In the genomic region with DNA sequence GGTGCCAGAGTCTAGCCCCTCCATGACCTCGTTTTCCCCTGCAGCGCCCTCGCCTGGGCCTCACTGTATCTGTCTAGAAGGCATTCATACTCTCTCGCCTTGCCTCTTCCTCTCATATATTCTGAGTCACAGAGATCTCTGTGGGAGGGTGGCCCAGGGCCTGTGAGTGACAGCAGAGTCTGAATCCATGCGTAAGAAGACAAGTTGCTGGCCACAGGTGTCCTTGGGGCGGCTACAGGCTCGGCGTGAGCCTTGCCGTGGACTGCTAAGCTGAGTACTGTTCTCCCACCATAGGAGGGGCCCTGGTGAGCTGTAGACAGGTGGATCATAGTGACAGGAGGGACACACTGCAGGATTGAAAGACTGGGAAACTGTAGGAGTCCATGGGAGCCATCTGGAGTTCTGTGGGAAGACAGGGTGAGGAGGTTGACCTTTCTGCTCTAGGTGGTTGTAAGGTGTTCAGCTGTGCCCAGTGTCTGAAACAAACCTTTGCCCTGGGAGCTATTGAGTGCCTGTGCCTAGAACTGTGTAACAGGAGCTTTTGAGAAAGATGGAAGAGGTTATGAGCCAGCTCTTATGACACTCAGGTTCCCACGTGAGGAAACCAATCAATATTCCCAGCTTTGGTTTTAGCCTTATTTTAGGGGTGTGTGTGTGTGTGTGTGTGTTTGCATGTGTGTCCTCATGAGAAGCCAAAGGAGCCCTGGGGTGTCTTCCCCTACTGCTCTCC, we compare ENCODE assay signal across 21 mouse cellular contexts. TPM values are rescaled to one million over a fixed set of nuclear protein-coding genes. Genes with fewer than 3 reads are reported as not detected.
A peak's percentile ranks its signal among the peaks of the same experiment; 100 is the strongest.
DNase-seq lines count a peak whose midpoint lies in the region; TF ChIP-seq lines count a peak whose summit lies in the region.
"Had no signal": no experiment of that assay in that cellular context is flagged by ENCODE, and none has a peak within 500 bp of the region (broad histone marks: within the 10 kb centered on the region; RNA-seq: fewer than 3 reads in every experiment).

No protein-coding gene starts in this region.

- 91% methylated on average over 10 of the region's 10 CpGs for WGBS in limb, embryonic 10.5 days

- no peak for TF ChIP-seq CTCF in gastrocnemius, adult 2 months (IDR thresholded peaks at IDR 0.05)
- no peak for TF ChIP-seq CTCF in left cerebral cortex, adult 2 months (IDR thresholded peaks at IDR 0.05)

- peak; percentile 67 for DNase-seq in cerebellum, adult 11-12 months
- DNase-seq in cerebellum, adult 8-10 months, result no peak
- no peak for DNase-seq in gastrocnemius, adult 2 months
- DNase-seq in gastrocnemius, postnatal 10 days, result no peak
- DNase-seq in limb, embryonic 10.5 days (ENCODE audit: low spot score), result no peak
- DNase-seq in left cerebral cortex, adult 2 months (ENCODE audit: extremely low spot score in 1 of 2, low spot score in 2 of 2), result no peak
- DNase-seq: B cell, adult 2 months; heart, postnatal 10 days; kidney, postnatal 14 days; liver; lung, postnatal 36 days; right cerebral cortex, postnatal 25 days had no signal

- peaks cover 64% of the 10 kb centered on the region for H3K4me1 ChIP-seq in limb, embryonic 10.5 days
- H3K4me1 ChIP-seq: forebrain, embryonic 15.5 days; liver, embryonic 15.5 days; lung, embryonic 15.5 days; stomach, embryonic 15.5 days had no signal

- no peaks in the 10 kb centered on the region for H3K27me3 ChIP-seq in limb, embryonic 10.5 days (ENCODE audit: low read depth, poor library complexity, severe bottlenecking)
- H3K27me3 ChIP-seq: embryonic facial prominence, embryonic 12.5 days; forebrain, embryonic 15.5 days; heart, embryonic 13.5 days; liver, embryonic 15.5 days; lung, embryonic 15.5 days; stomach, embryonic 15.5 days had no signal

- peak overlapping the region; percentile 80 for H3K27ac ChIP-seq in gastrocnemius, adult 2 months
- H3K27ac ChIP-seq in limb, embryonic 10.5 days, result peak overlapping the region; percentile 28; the same call in 1 of the 2 replicates
- H3K27ac ChIP-seq in left cerebral cortex, adult 2 months, result no peak overlapping the region
- H3K27ac ChIP-seq: embryonic facial prominence, embryonic 12.5 days; forebrain, embryonic 10.5 days; forebrain, embryonic 15.5 days; heart, embryonic 13.5 days; hindbrain, embryonic 14.5 days; liver, embryonic 15.5 days; lung, embryonic 15.5 days; stomach, embryonic 15.5 days had no signal

- no peaks in the 10 kb centered on the region for H3K9me3 ChIP-seq in limb, embryonic 10.5 days (replicated peaks)
- H3K9me3 ChIP-seq: embryonic facial prominence, embryonic 12.5 days; forebrain, embryonic 10.5 days; forebrain, embryonic 15.5 days; heart, embryonic 13.5 days; liver, embryonic 15.5 days; lung, embryonic 15.5 days; stomach, embryonic 15.5 days had no signal

- H3K4me3 ChIP-seq in gastrocnemius, adult 2 months, result no peak overlapping the region
- no peak overlapping the region for H3K4me3 ChIP-seq in limb, embryonic 10.5 days
- no peak overlapping the region for H3K4me3 ChIP-seq in left cerebral cortex, adult 2 months
- H3K4me3 ChIP-seq: embryonic facial prominence, embryonic 12.5 days; forebrain, embryonic 10.5 days; forebrain, embryonic 15.5 days; heart, embryonic 13.5 days; liver, embryonic 15.5 days; lung, embryonic 15.5 days; stomach, embryonic 15.5 days had no signal

- peaks cover 72% of the 10 kb centered on the region for H3K36me3 ChIP-seq in limb, embryonic 10.5 days
- H3K36me3 ChIP-seq: forebrain, embryonic 15.5 days had no signal

- intact Hi-C loops in gastrocnemius, adult 2 months (cut with DNase I), result no loop called here
- intact Hi-C loops in left cerebral cortex, adult 2 months (cut with DNase I), result no loop called here

RNA-seq across cellular contexts. Expression of gene Pqlc2, which starts 37.4 kb away (rescaled TPM):
- 1 to 10 TPM; 4.9 to 7.2 TPM for total RNA-seq in gastrocnemius, adult 2 months (2021)
- total RNA-seq in gastrocnemius, postnatal 10 days (2021), result 1 to 10 TPM; 4.9 to 5.6 TPM
- polyA plus RNA-seq in limb, embryonic 10.5 days (2016; fragmentation: Nextera tagmentation; extraction: Ambion mirVana), result 14.6 and 19.7 TPM in 2 replicates
- 10 to 100 TPM; 13.3 to 13.9 TPM for total RNA-seq in left cerebral cortex, adult 2 months (2021)
- total RNA-seq: hematopoietic stem cell, adult 5-6 weeks had no signal

RNA-seq across cellular contexts. Expression of gene Akr7a5, which starts 37.4 kb away (rescaled TPM):
- total RNA-seq in gastrocnemius, adult 2 months (2021), result 10 to 100 TPM; 31.2 to 34.7 TPM
- total RNA-seq in gastrocnemius, postnatal 10 days (2021), result 10 to 100 TPM; 32.7 to 36.9 TPM
- 115 and 133 TPM in 2 replicates for polyA plus RNA-seq in limb, embryonic 10.5 days (2016; fragmentation: Nextera tagmentation; extraction: Ambion mirVana)
- total RNA-seq in left cerebral cortex, adult 2 months (2021), result 10 to 100 TPM; 27.2 to 27.9 TPM
